Mouse (Mus musculus): Measurements from ENCODE around the gene Gm49336. TPM values are rescaled to one million over a fixed set of nuclear protein-coding genes. Genes with fewer than 3 reads are reported as not detected.

Gene Gm49336
- polyA plus RNA-seq, 1 experiment from 2014 or later = 51.7 TPM

- H3K27me3 ChIP-seq = no peaks in the 10 kb centered on the region
- H3K4me2 ChIP-seq = no peak overlapping the region
- H3K4me3 ChIP-seq = no peak overlapping the region
- peaks cover 16% of the 10 kb centered on the region for H3K4me1 ChIP-seq (replicated peaks)
- no peaks in the 10 kb centered on the region for H3K36me3 ChIP-seq
- no peak overlapping the region for H3K27ac ChIP-seq (replicated peaks)
- WGBS = 80% methylated on average over 7 of the region's 7 CpGs
- ATAC-seq (ENCODE audit: low read depth) = no peak
- no peaks in the 10 kb centered on the region for H3K9me3 ChIP-seq
- no peak overlapping the region for H3K9ac ChIP-seq
These were observed 11.0 kb upstream of the Gm49336 start for GRCm38 (mm10) chr14:60262316-60262715.

DNA sequence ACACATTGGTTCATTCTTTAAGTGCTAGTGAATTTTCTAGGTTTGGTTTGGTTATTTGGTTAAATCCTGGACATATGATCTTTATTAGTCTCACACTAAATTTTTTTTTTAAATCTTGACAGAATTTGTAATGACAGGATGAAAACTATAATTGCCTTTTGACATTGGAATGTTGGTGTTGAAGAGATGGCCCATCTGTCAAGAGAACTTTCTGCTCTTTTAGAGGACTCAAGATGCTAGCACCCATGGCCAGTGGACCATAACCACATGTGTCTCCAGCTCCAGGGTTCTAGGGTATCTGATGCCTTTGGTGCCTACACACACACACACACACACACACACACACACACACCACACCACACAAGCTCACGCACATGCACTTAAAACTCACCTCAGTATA is 6.5 kb upstream of the Gm49336 start:
- Histone ChIP-seq H3K4me2 (no peak overlapping the region), H3K4me3 (no peak overlapping the region), H3K27ac (replicated peaks) (no peak overlapping the region), H3K27me3 (no peaks in the 10 kb centered on the region), H3K9ac (no peak overlapping the region), H3K36me3 (no peaks in the 10 kb centered on the region), H3K4me1 (replicated peaks) (no peaks in the 10 kb centered on the region), H3K9me3 (no peaks in the 10 kb centered on the region)
- no peak for ATAC-seq (ENCODE audit: low read depth)
- WGBS = 81% methylated on average over 1 of the region's 1 CpGs

DNA sequence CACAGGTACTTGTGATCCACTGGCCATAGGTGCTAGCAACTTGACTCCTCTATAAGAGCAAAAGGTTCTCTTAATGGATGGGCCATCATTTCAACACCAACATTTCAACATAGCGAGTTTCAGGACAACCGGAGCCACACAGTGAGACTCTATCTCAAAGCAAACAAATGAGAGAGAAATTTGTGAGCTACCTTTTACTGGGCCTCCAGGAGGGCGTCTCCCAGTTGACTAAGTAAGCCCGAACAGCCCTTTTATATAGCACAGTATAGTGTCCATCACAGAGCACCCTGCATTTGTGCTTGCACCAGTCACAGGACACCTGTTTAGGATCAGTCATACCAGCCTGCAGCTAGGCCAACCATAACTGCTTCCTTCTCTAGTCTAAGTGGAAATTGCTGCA is 5.8 kb upstream of the Gm49336 start:
- no peaks in the 10 kb centered on the region for H3K9me3 ChIP-seq
- H3K36me3 ChIP-seq = no peaks in the 10 kb centered on the region
- no peak overlapping the region for H3K4me3 ChIP-seq
- WGBS = 90% methylated on average over 4 of the region's 4 CpGs
- H3K27ac ChIP-seq (replicated peaks) = no peak overlapping the region
- peaks cover 6% of the 10 kb centered on the region for H3K4me1 ChIP-seq (replicated peaks)
- no peak for ATAC-seq (ENCODE audit: low read depth)
- no peak overlapping the region for H3K9ac ChIP-seq
- H3K4me2 ChIP-seq = no peak overlapping the region
- H3K27me3 ChIP-seq = no peaks in the 10 kb centered on the region

- Histone ChIP-seq H3K36me3 (no peaks in the 10 kb centered on the region), H3K4me1 (replicated peaks) (peaks cover 7% of the 10 kb centered on the region), H3K9ac (no peak overlapping the region), H3K27ac (replicated peaks) (no peak overlapping the region), H3K4me2 (no peak overlapping the region), H3K4me3 (no peak overlapping the region), H3K9me3 (no peaks in the 10 kb centered on the region), H3K27me3 (no peaks in the 10 kb centered on the region)
- no peak for ATAC-seq (ENCODE audit: low read depth)
- 29% methylated on average over 3 of the region's 3 CpGs for WGBS
These were observed 5.0 kb upstream of the Gm49336 start for GRCm38 (mm10) chr14:60256356-60256755.

DNA sequence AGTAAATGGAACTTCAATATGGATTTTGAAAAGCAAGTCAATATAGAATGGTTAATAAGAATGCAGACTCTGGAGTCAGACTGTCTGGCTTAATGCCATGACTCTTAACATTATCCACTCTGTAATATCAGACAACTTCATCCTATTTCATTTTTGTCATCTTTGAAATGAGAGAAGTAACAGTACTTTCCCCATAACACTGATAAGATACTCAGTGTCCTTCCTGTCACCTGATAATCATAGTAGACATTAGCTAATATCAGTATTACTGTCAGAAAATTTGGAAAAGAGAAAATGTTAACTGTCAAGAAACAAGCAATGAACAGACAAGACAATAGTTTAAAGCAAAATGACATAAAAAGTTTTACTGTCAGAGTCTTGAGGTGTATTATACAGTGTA is 3.5 kb upstream of the Gm49336 start:
- Histone ChIP-seq H3K9ac (no peak overlapping the region), H3K36me3 (no peaks in the 10 kb centered on the region), H3K27me3 (no peaks in the 10 kb centered on the region), H3K9me3 (no peaks in the 10 kb centered on the region), H3K4me1 (replicated peaks) (peaks cover 14% of the 10 kb centered on the region), H3K4me2 (no peak overlapping the region), H3K4me3 (no peak overlapping the region), H3K27ac (replicated peaks) (no peak overlapping the region)
- no peak for ATAC-seq (ENCODE audit: low read depth)

- Histone ChIP-seq H3K27me3 (no peaks in the 10 kb centered on the region), H3K36me3 (no peaks in the 10 kb centered on the region), H3K4me1 (replicated peaks) (peaks cover 25% of the 10 kb centered on the region), H3K4me2 (no peak overlapping the region), H3K9ac (no peak overlapping the region), H3K4me3 (no peak overlapping the region), H3K27ac (replicated peaks) (no peak overlapping the region), H3K9me3 (no peaks in the 10 kb centered on the region)
- ATAC-seq (ENCODE audit: low read depth) = no peak
- WGBS = 95% methylated on average over 3 of the region's 3 CpGs
These were observed 2.2 kb upstream of the Gm49336 start for GRCm38 (mm10) chr14:60253466-60253865.

- WGBS = 20% methylated on average over 15 of the region's 15 CpGs
- no peaks in the 10 kb centered on the region for H3K36me3 ChIP-seq
- no peaks in the 10 kb centered on the region for H3K9me3 ChIP-seq
- H3K27me3 ChIP-seq = no peaks in the 10 kb centered on the region
- peak overlapping the region; percentile 88 for H3K4me3 ChIP-seq
- H3K9ac ChIP-seq = peak overlapping the region; percentile 82
- H3K4me1 ChIP-seq (replicated peaks) = peaks cover 32% of the 10 kb centered on the region
- H3K4me2 ChIP-seq = peak overlapping the region; percentile 88
- ATAC-seq (ENCODE audit: low read depth) = peak; percentile 55
- peak overlapping the region; percentile 96 for H3K27ac ChIP-seq (replicated peaks)
These were observed 995 bp upstream of the Gm49336 start for GRCm38 (mm10) chr14:60252004-60253000.

DNA sequence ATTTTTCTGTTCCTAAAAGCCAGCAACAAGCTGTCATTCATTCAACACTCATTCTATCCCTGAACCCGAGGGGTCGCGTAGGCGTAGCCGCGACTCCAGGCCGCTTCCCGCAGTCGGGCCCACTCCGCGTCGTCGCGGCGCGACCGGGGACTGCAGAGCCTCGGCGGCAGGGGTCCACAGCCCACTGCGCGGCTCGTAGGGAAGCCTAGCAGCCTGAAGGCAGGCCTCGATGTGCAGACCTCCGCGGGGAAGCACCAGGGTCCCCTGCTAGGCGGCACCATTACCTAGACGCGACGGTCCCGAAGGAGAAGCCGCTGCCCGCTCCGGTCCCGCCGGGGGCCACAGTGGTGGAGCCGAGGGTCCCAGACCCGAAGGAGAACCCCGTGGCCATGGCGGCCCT is 428 bp downstream of the Gm49336 start:
- under 1% methylated on average over 39 of the region's 39 CpGs for WGBS

GRCm38 (mm10) chr14:60250366-60250765 is 941 bp downstream of the Gm49336 start:
- H3K9me3 ChIP-seq = no peaks in the 10 kb centered on the region
- H3K36me3 ChIP-seq = peaks cover 5% of the 10 kb centered on the region; the same call in 1 of the 2 replicates
- H3K9ac ChIP-seq = peak overlapping the region; percentile 81
- peak overlapping the region; percentile 88 for H3K4me3 ChIP-seq
- H3K4me2 ChIP-seq = peak overlapping the region; percentile 88
- H3K4me1 ChIP-seq (replicated peaks) = peaks cover 32% of the 10 kb centered on the region
- ATAC-seq (ENCODE audit: low read depth) = no peak
- 0 out of 2 replicates have a peak overlapping the region, but pooled peaks have one; percentile 96 for H3K27ac ChIP-seq (replicated peaks)
- no peaks in the 10 kb centered on the region for H3K27me3 ChIP-seq
- 14% methylated on average over 8 of the region's 8 CpGs for WGBS

More for the DNA sequence above, 428 bp downstream of the Gm49336 start:
- H3K36me3 ChIP-seq = 0 out of 2 replicates have a peak, but pooled peaks cover 3% of the 10 kb centered on the region
- peak overlapping the region; percentile 96 for H3K27ac ChIP-seq (replicated peaks)
- H3K4me2 ChIP-seq = peak overlapping the region; percentile 88
- peak overlapping the region; percentile 88 for H3K4me3 ChIP-seq
- peak; percentile 82 for ATAC-seq (ENCODE audit: low read depth)
- H3K9me3 ChIP-seq = no peaks in the 10 kb centered on the region
- peaks cover 32% of the 10 kb centered on the region for H3K4me1 ChIP-seq (replicated peaks)
- peak overlapping the region; percentile 81 for H3K9ac ChIP-seq
- no peaks in the 10 kb centered on the region for H3K27me3 ChIP-seq

DNA sequence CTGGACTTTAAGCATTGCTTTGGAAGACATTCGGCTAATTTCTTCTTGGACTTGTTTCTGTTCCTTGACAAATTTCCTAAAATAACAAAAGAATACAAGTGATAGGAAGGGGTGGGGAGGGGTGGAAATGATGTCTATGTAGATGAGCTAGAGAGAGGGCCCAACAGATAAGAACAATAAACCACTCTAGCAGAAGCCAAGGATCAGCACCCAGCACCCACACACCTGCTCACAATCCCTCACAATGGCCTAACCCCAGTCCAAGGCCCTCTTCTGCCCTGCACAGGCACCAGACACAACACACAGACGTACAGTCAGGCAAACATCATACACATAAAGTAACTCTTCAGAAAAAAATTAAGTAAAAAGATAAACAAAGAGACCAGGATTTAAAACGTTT is 12.8 kb downstream of the Gm49336 start:
- H3K9me3 ChIP-seq = no peaks in the 10 kb centered on the region
- H3K4me3 ChIP-seq = no peak overlapping the region
- no peaks in the 10 kb centered on the region for H3K4me1 ChIP-seq (replicated peaks)
- peaks cover 61% of the 10 kb centered on the region for H3K36me3 ChIP-seq
- WGBS = 88% methylated on average over 3 of the region's 3 CpGs
- no peak for ATAC-seq (ENCODE audit: low read depth)
- H3K27ac ChIP-seq (replicated peaks) = no peak overlapping the region
- no peaks in the 10 kb centered on the region for H3K27me3 ChIP-seq
- no peak overlapping the region for H3K9ac ChIP-seq
- H3K4me2 ChIP-seq = no peak overlapping the region

DNA sequence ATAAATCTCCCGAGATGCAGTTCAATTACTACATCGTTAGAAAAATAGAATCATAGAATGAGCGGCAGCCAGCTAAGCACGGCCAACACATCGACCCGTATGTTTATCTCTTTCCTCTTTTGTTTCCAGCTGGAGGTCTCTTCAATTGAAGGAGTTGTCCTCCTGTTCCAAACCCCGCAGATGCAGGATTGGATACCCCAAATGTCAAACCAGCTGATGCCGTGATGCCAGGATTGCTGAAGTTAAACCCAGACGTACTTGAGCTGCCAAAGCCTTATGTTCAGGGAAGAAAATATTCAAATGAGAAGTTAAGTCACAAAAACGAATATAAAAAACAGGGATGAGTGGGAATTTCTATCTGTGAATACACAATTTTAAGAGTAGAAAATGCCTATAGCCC is 31.4 kb downstream of the Gm49336 start:
- ATAC-seq (ENCODE audit: low read depth) = no peak
- Histone ChIP-seq H3K27me3 (no peaks in the 10 kb centered on the region), H3K9me3 (no peaks in the 10 kb centered on the region), H3K4me2 (no peak overlapping the region), H3K4me3 (no peak overlapping the region), H3K9ac (no peak overlapping the region), H3K36me3 (peaks cover 35% of the 10 kb centered on the region), H3K4me1 (replicated peaks) (no peaks in the 10 kb centered on the region), H3K27ac (replicated peaks) (no peak overlapping the region)
- WGBS = 91% methylated on average over 10 of the region's 10 CpGs

- H3K4me1 ChIP-seq (replicated peaks) = no peaks in the 10 kb centered on the region
- no peak for ATAC-seq (ENCODE audit: low read depth)
- H3K27ac ChIP-seq (replicated peaks) = no peak overlapping the region
- H3K9me3 ChIP-seq = no peaks in the 10 kb centered on the region
- H3K4me3 ChIP-seq = no peak overlapping the region
- 98% methylated on average over 4 of the region's 4 CpGs for WGBS
- no peak overlapping the region for H3K9ac ChIP-seq
- H3K27me3 ChIP-seq = no peaks in the 10 kb centered on the region
- H3K36me3 ChIP-seq = peaks cover 35% of the 10 kb centered on the region
- H3K4me2 ChIP-seq = no peak overlapping the region
These were observed 33.7 kb downstream of the Gm49336 start for GRCm38 (mm10) chr14:60217616-60218015.

All from neural tube, embryonic 13.5 days (tissue).